Mouse (Mus musculus): Measurements from ENCODE around the gene Rdh9.

- no peak for TF ChIP-seq CTCF (IDR thresholded peaks at IDR 0.05; ENCODE audit: extremely low read depth, insufficient read length, insufficient replicate concordance, low read depth, low read length)
- TF ChIP-seq POLR2A (IDR thresholded peaks at IDR 0.05; ENCODE audit: low read depth, low read length): no peak
These were observed 59.1 kb downstream of the Rdh9 start for GRCm38 (mm10) chr10:127835292-127835691.
